Mouse (Mus musculus): ENCODE results near the gene Atg9b. TPM values are rescaled to one million over a fixed set of nuclear protein-coding genes. Genes with fewer than 3 reads are reported as not detected.

Gene Atg9b
- polyA plus RNA-seq (2015; fragmentation: Nextera tagmentation; extraction: Ambion mirVana): 4.2 and 5.9 TPM in 2 replicates

DNA sequence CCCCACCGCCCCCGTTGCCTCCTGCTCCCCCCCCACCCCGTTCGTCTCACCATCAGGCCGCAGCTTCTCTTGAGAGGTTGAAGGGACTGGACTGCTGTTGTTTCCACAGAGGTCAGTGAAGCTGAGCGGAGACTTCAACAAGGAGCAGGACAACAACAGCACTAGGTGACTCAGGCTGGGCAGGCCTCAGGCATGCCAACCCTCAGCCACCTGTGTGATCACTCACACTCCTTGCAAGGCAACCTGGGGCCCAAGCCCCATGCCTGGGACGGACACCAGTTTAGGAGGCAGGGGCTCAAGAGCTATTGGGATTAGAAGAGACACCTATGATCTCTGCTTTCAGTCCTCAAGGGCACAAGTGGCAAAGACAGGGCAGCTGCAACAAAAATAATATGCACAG, at the start of gene Atg9b:
Atg9b (minus strand) TSS at position 280 of the 400 bp plus-strand sequence.
- H3K36me3 ChIP-seq (ENCODE audit: control insufficient read depth, insufficient read depth, low read length): no peaks in the 10 kb centered on the region
- H3K27ac ChIP-seq (ENCODE audit: low read length): peak within 1 kb of the TSS; percentile 67
- H3K4me1 ChIP-seq (ENCODE audit: control insufficient read depth, insufficient read depth, low read length): peaks cover 27% of the 10 kb centered on the region
- no peak within 1 kb of the TSS for H3K4me2 ChIP-seq (ENCODE audit: low read depth, low read length)
- no peak within 1 kb of the TSS for H3K9ac ChIP-seq (ENCODE audit: low read length)
- no peak for ATAC-seq (ENCODE audit: insufficient read depth, low FRiP score)
- no peak within 1 kb of the TSS for H3K4me3 ChIP-seq (replicated peaks; ENCODE audit: low read length)
- no peaks in the 10 kb centered on the region for H3K9me3 ChIP-seq (replicated peaks; ENCODE audit: control insufficient read depth, low read length)
- WGBS: 81% methylated on average over 7 of the region's 7 CpGs
- H3K27me3 ChIP-seq (ENCODE audit: control insufficient read depth, insufficient read depth, low read length): peaks cover 9% of the 10 kb centered on the region; the same call in 1 of the 2 replicates

DNA sequence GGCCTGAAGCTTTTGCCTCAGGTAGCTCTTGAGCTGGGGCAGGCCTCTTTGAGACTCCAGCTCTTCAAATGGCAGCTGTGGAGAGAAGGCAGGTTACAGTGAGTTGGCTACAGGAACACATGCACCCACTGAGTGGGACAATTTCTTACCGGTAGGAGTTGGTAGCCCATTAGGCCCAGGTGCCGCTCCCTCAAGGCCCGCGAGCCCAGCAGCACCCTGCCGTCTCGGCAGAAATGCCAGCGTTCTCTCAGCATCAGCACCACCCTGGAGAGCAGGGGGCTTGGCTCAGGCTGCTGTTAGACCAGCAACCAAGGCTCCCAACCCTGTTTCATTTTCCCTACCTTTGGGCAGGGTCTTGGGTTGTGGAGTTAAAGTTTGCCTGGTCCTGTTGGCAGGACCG, 49.2 kb upstream of the Atg9b start:
- H3K4me2 ChIP-seq (ENCODE audit: low read depth, low read length): no peak overlapping the region
- H3K9ac ChIP-seq (ENCODE audit: low read length): no peak overlapping the region
- H3K27ac ChIP-seq (ENCODE audit: low read length): no peak overlapping the region
- no peaks in the 10 kb centered on the region for H3K9me3 ChIP-seq (replicated peaks; ENCODE audit: control insufficient read depth, low read length)
- H3K4me3 ChIP-seq (replicated peaks; ENCODE audit: low read length): no peak overlapping the region
- peaks cover 13% of the 10 kb centered on the region for H3K4me1 ChIP-seq (ENCODE audit: control insufficient read depth, insufficient read depth, low read length)
- peaks cover 30% of the 10 kb centered on the region; the same call in 1 of the 2 replicates for H3K36me3 ChIP-seq (ENCODE audit: control insufficient read depth, insufficient read depth, low read length)
- ATAC-seq (ENCODE audit: insufficient read depth, low FRiP score): no peak
- H3K27me3 ChIP-seq (ENCODE audit: control insufficient read depth, insufficient read depth, low read length): no peaks in the 10 kb centered on the region
- WGBS: 92% methylated on average over 8 of the region's 8 CpGs

DNA sequence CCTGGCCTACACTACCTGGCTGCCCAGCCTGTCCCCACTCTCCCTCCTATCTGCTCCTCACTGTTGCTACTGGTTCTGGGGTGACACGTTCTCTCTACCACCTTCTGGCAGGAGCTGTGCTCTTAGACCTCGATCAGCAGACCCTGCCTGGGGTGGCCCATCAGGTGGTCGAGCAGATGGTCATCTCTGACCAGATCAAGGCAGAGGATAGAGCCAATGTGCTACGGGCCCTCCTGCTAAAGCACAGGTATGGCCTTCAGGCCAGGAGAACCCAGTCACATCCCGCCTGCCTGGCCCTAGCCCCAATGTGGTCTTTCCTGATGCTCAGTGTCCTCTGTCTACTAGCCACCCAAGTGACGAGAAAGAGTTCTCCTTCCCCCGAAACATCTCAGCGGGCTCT, 42.0 kb upstream of the Atg9b start:
- Histone ChIP-seq H3K4me3 (replicated peaks; ENCODE audit: low read length) (no peak overlapping the region), H3K27ac (ENCODE audit: low read length) (no peak overlapping the region), H3K4me1 (ENCODE audit: control insufficient read depth, insufficient read depth, low read length) (no peaks in the 10 kb centered on the region), H3K27me3 (ENCODE audit: control insufficient read depth, insufficient read depth, low read length) (no peaks in the 10 kb centered on the region), H3K4me2 (ENCODE audit: low read depth, low read length) (no peak overlapping the region), H3K36me3 (ENCODE audit: control insufficient read depth, insufficient read depth, low read length) (peaks cover 47% of the 10 kb centered on the region), H3K9ac (ENCODE audit: low read length) (no peak overlapping the region), H3K9me3 (replicated peaks; ENCODE audit: control insufficient read depth, low read length) (no peaks in the 10 kb centered on the region)
- ATAC-seq (ENCODE audit: insufficient read depth, low FRiP score): no peak
- WGBS: 87% methylated on average over 8 of the region's 8 CpGs

DNA sequence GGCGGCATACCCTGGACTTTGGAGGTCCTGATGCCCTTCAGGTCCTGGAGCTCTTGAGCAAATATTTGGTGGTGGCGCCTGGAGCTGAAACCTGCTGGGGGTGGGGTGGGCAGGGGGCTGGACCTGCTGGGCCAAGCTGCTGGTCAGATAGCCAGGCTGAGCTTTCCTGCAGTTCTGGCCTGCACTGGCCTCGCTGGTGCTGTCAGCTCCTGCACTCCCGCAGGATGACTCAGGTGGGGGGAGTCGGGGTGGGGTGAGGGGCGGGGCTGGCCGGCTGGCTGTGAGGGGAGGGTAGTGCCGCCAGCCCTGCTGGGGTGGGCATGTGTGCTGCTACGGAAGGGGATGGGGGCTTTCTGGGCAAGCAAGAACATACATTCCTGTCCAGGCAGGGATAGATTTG, 36.7 kb upstream of the Atg9b start:
- 29% methylated on average over 8 of the region's 9 CpGs for WGBS
- peak overlapping the region; percentile 63 for H3K9ac ChIP-seq (ENCODE audit: low read length)

DNA sequence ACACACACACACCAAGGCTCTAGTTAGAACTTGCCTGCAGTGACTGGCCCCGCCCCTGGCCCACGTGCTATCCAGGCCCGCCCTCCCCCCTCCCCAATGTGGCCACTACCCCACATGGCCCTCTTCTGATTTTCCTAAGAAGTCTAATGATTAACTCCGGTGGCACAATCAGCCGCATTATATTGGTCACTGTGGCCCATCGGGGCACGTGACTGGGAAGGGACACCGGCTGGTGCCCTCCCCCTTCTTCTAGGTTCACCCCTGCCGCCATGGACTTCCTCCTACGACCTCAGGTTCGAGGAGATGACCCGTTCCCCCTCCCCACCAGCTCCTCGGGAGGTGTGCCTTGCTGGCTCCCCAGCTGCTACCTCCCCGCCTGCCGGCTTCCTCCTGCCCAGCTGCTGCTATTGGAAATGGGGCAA, 36.0 kb upstream of the Atg9b start:
- Histone ChIP-seq H3K36me3 (ENCODE audit: control insufficient read depth, insufficient read depth, low read length) (peaks cover 25% of the 10 kb centered on the region), H3K9ac (ENCODE audit: low read length) (peak overlapping the region; percentile 63), H3K27me3 (ENCODE audit: control insufficient read depth, insufficient read depth, low read length) (no peaks in the 10 kb centered on the region), H3K27ac (ENCODE audit: low read length) (peak overlapping the region; percentile 99), H3K4me1 (ENCODE audit: control insufficient read depth, insufficient read depth, low read length) (peaks cover 34% of the 10 kb centered on the region), H3K4me3 (replicated peaks; ENCODE audit: low read length) (peak overlapping the region; percentile 87), H3K9me3 (replicated peaks; ENCODE audit: control insufficient read depth, low read length) (no peaks in the 10 kb centered on the region), H3K4me2 (ENCODE audit: low read depth, low read length) (peak overlapping the region; percentile 96)
- WGBS: 12% methylated on average over 15 of the region's 15 CpGs
- peak; percentile 22 for ATAC-seq (ENCODE audit: insufficient read depth, low FRiP score)

More for the DNA sequence above, 36.7 kb upstream of the Atg9b start:
- Histone ChIP-seq H3K4me1 (ENCODE audit: control insufficient read depth, insufficient read depth, low read length) (peaks cover 34% of the 10 kb centered on the region), H3K9me3 (replicated peaks; ENCODE audit: control insufficient read depth, low read length) (no peaks in the 10 kb centered on the region), H3K27me3 (ENCODE audit: control insufficient read depth, insufficient read depth, low read length) (no peaks in the 10 kb centered on the region), H3K4me3 (replicated peaks; ENCODE audit: low read length) (peak overlapping the region; percentile 39), H3K27ac (ENCODE audit: low read length) (peak overlapping the region; percentile 70), H3K36me3 (ENCODE audit: control insufficient read depth, insufficient read depth, low read length) (peaks cover 26% of the 10 kb centered on the region), H3K4me2 (ENCODE audit: low read depth, low read length) (peak overlapping the region; percentile 96)
- no peak for ATAC-seq (ENCODE audit: insufficient read depth, low FRiP score)

DNA sequence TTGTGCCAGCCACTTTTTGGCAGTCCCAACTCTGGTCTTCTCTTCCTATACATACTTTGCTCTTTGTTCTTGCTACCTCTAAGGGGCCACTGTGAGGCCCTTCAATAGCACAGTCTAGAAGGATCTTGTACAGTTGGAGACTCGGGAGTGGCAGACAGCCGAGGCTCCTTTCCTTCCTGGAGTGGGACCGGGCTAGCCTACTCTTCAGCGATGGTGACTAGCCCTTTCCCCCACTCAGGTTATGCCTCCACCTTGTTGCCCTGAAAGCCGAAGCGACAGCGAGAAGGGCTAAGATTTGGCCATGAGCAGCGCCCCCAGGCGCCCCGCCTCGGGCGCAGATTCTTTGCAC, 35.3 kb upstream of the Atg9b start:
- Histone ChIP-seq H3K27ac (ENCODE audit: low read length) (peak overlapping the region; percentile 99), H3K4me1 (ENCODE audit: control insufficient read depth, insufficient read depth, low read length) (peaks cover 40% of the 10 kb centered on the region), H3K9ac (ENCODE audit: low read length) (peak overlapping the region; percentile 89)

DNA sequence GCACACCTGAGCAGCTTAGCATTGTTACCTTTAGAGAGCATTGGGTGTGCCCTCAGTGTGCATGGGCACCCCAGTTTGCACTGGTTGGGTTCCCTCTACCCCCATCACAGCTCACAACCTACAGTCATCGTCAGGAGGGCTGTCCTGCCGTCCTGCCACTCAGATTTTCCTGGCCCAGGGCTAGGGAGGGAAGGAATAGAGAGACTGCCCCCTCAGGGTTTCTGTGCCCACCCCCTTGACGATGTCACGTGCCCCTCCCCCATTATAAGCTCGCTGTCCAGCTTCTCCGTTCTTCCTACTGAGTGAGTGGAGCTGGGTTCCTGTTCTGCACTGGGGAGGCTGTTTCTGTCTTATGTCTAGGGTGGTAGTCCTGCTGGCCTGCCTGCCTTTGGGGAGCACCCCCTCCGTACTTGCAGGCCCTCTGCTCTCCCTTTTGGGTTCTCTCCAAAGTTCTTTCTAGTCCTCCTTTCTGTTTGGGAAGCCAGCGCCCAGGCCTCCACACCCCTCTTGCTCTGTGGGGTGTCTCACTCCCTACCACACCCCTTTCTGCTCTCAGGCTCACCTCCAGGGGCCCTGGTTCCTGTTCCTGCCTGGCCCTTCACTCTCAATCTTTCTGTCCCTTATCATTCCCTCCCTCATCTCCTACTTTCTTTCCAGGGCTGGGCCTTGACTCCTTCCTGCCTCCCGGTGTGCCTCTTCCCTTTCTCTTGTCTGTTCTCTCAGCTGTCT, 34.8 kb upstream of the Atg9b start:
- Histone ChIP-seq H3K27ac (ENCODE audit: low read length) (peak overlapping the region; percentile 99), H3K4me1 (ENCODE audit: control insufficient read depth, insufficient read depth, low read length) (peaks cover 40% of the 10 kb centered on the region), H3K4me2 (ENCODE audit: low read depth, low read length) (peak overlapping the region; percentile 96), H3K4me3 (replicated peaks; ENCODE audit: low read length) (peak overlapping the region; percentile 87), H3K27me3 (ENCODE audit: control insufficient read depth, insufficient read depth, low read length) (no peaks in the 10 kb centered on the region), H3K36me3 (ENCODE audit: control insufficient read depth, insufficient read depth, low read length) (peaks cover 18% of the 10 kb centered on the region), H3K9me3 (replicated peaks; ENCODE audit: control insufficient read depth, low read length) (no peaks in the 10 kb centered on the region), H3K9ac (ENCODE audit: low read length) (peak overlapping the region; percentile 89)
- 12% methylated on average over 9 of the region's 9 CpGs for WGBS
- no peak for ATAC-seq (ENCODE audit: insufficient read depth, low FRiP score)

More for the DNA sequence above, 35.3 kb upstream of the Atg9b start:
- Histone ChIP-seq H3K4me2 (ENCODE audit: low read depth, low read length) (peak overlapping the region; percentile 96), H3K36me3 (ENCODE audit: control insufficient read depth, insufficient read depth, low read length) (peaks cover 23% of the 10 kb centered on the region), H3K9me3 (replicated peaks; ENCODE audit: control insufficient read depth, low read length) (no peaks in the 10 kb centered on the region), H3K4me3 (replicated peaks; ENCODE audit: low read length) (peak overlapping the region; percentile 87), H3K27me3 (ENCODE audit: control insufficient read depth, insufficient read depth, low read length) (no peaks in the 10 kb centered on the region)
- 31% methylated on average over 12 of the region's 12 CpGs for WGBS
- no peak for ATAC-seq (ENCODE audit: insufficient read depth, low FRiP score)

DNA sequence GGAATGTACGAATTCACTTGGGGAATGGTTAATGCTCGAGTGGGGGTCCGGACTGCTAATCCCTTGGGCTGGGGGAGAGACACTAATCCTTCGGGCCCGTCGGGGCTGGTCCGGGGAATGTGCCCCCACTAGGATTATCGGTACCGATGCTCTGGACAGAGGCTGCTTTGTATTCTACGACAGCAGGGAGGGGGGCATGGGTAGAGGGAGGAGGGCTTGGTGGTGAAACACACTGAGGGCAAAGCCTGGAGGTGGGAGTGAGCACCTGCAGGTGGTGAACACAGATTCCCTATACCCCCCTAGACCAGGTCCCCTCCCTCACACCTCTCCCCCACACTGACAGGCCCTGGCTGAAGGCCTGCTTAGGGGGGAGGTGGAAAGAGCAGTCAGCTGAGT, 34.1 kb upstream of the Atg9b start:
- no peaks in the 10 kb centered on the region for H3K9me3 ChIP-seq (replicated peaks; ENCODE audit: control insufficient read depth, low read length)
- no peaks in the 10 kb centered on the region for H3K27me3 ChIP-seq (ENCODE audit: control insufficient read depth, insufficient read depth, low read length)
- H3K4me2 ChIP-seq (ENCODE audit: low read depth, low read length): peak overlapping the region; percentile 96
- peak overlapping the region; percentile 99 for H3K27ac ChIP-seq (ENCODE audit: low read length)
- 2% methylated on average over 10 of the region's 10 CpGs for WGBS
- ATAC-seq (ENCODE audit: insufficient read depth, low FRiP score): no peak
- peaks cover 40% of the 10 kb centered on the region for H3K4me1 ChIP-seq (ENCODE audit: control insufficient read depth, insufficient read depth, low read length)
- H3K36me3 ChIP-seq (ENCODE audit: control insufficient read depth, insufficient read depth, low read length): peaks cover 11% of the 10 kb centered on the region; the same call in 1 of the 2 replicates
- H3K4me3 ChIP-seq (replicated peaks; ENCODE audit: low read length): peak overlapping the region; percentile 87
- H3K9ac ChIP-seq (ENCODE audit: low read length): peak overlapping the region; percentile 89

DNA sequence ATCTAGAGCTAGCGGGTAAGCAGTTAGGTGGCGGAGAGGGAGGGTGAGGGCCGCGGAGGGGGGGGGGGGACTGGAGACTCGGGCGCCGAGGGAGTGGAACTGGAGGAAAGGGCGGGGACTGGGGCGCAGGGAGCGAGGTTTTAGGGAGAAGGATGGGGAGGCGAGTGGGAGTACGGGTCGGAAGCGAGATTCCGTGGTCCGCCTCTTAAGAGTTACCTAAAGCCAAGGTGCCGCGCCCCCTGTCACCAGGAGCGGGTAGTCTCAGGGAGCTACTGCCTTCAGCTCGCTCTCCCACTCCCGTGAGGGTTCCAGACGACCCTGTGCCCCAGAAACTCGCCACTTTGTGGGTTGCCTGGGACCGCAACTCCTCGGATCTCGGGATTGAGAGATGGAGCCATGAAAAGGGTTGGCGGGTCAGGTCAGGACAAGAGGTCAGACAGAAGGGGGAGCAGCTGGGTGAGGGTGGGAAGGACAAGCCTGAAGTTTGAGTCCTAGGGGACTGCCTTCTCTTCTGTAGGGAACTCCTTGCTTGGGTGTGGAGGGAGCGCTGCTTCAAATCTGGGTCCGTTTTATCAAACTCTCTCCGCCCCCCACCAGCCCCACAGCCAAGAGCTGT, 33.6 kb upstream of the Atg9b start:
- peak overlapping the region; percentile 89 for H3K9ac ChIP-seq (ENCODE audit: low read length)
- H3K4me2 ChIP-seq (ENCODE audit: low read depth, low read length): peak overlapping the region; percentile 96
- H3K4me3 ChIP-seq (replicated peaks; ENCODE audit: low read length): peak overlapping the region; percentile 87
- H3K4me1 ChIP-seq (ENCODE audit: control insufficient read depth, insufficient read depth, low read length): peaks cover 40% of the 10 kb centered on the region
- peak overlapping the region; percentile 99 for H3K27ac ChIP-seq (ENCODE audit: low read length)
- H3K9me3 ChIP-seq (replicated peaks; ENCODE audit: control insufficient read depth, low read length): no peaks in the 10 kb centered on the region
- under 1% methylated on average over 30 of the region's 30 CpGs for WGBS
- ATAC-seq (ENCODE audit: insufficient read depth, low FRiP score): peak; percentile 1; the same call in 1 of the 2 replicates
- H3K27me3 ChIP-seq (ENCODE audit: control insufficient read depth, insufficient read depth, low read length): no peaks in the 10 kb centered on the region
- peaks cover 6% of the 10 kb centered on the region; the same call in 1 of the 2 replicates for H3K36me3 ChIP-seq (ENCODE audit: control insufficient read depth, insufficient read depth, low read length)
